Mouse (Mus musculus) cortical plate, adult 2 months (tissue): Measurements from ENCODE around the gene Dennd1b.

Experiments used
- CTCF ChIP-seq: fragments of 200-500 bp; IDR thresholded peaks from 2 replicates; pipeline ENCODE4 v1.5.1; 2011; ENCODE audit warnings: mild to moderate bottlenecking, control low read depth, low read length; ENCODE audit not compliant: insufficient read depth; ENCODE audit errors: extremely low read depth
- POLR2A ChIP-seq: fragments of 200-500 bp; IDR thresholded peaks from 2 replicates; pipeline ENCODE4 v1.6.1; 2011; ENCODE audit warnings: mild to moderate bottlenecking, low read length, control low read depth; ENCODE audit not compliant: insufficient read depth; ENCODE audit errors: extremely low read depth

GRCm38 (mm10) chr1:138992384-138993138 is 29.3 kb downstream of the Dennd1b start:
- TF ChIP-seq POLR2A (no peak), CTCF (no peak)
